Mouse (Mus musculus) embryo, embryonic 10 days (tissue): Measurements from ENCODE around the gene Aoc1.

Experiments
- DNase-seq: peaks from one replicate; pipeline ENCODE4 v3.0.0-alpha.2; 2015; ENCODE audit warnings: low spot score

Aoc1 gene

GRCm38 (mm10) chr6:48912033-48912432 lies 39.3 kb downstream of the Aoc1 start:
- DNase-seq: peak; percentile 21

DNA sequence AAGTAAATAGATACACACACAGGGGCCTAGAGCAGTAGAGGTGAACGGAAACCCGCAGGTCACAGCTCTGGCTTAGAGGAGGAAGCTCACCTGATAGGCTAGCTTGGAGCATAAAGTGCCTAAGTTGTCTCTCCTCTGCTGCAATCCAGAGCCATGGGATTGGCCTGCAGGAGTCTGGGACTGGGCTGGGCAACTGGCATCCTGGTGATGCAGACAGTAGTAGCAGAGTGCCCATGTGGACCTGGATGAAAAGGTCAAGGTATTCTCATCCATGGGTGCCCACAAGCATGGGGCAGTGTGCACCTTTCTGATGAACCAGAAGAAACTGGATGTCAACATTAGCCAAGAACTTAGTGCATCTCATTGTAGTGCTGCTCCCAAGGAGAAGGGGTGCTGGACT lies 40.9 kb downstream of the Aoc1 start:
- no peak for DNase-seq

GRCm38 (mm10) chr6:48929595-48929994 lies 56.9 kb downstream of the Aoc1 start, which contains the start of gene 1600015I10Rik:
TSS of gene 1600015I10Rik (plus strand) at chr6:48929895.
- no peak for DNase-seq

DNA sequence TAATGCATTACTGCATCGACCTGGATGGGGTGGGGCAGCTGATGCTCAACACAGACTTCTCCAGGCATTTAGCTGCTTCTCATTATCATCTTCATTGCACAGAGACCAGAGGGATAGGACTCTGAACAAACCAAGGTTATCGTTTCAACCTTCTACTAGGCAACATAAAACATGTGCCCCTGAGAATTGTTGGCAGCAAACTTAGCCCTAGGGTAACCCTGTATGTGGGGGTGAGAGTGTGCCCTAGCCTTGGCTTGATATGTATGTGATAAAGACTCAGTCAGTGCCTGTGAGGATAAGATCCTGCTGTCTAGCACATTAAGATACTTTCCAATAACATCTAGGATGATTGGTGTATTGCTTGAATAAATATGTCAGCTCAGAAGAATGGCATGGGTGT lies 76.9 kb downstream of the Aoc1 start:
- DNase-seq: no peak

DNA sequence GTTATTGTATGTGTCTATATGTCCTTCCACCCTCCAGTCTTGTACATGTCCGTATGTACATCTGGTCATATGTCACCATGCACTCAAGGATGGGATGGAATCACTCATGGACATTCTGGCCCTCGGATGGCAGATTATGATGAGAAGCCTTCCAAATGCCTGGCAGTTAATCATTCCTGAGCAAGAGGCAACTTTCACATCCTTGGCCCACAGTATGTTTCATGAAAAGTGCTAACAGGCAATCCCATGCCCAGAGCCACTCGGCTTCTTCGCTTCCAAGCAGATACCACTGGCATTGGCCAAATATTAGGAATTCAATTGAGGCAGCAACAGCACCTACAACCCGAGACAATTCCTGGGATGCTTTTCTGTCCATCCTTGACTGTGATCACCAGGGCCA lies 78.0 kb downstream of the Aoc1 start:
- DNase-seq: no peak

DNA sequence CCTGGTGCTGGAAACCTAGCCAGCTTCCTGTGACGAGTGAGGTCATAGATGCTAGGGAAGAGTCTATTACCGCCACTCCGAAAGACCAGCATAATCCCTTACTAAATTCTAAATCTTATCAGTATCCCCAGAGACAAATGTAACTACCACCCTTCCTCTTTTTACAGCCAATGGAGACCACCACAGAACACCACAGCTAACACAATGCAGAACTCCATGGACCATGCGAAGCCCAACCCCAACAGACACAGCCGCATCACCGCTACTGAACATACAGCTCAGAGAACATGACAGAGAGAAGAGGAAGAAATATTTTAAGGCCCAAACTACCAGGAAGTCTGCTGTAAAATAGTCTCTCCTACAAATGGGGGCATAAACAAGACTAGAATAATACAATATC lies 78.9 kb downstream of the Aoc1 start:
- DNase-seq: no peak

GRCm38 (mm10) chr6:48953220-48953619 lies 80.5 kb downstream of the Aoc1 start:
- DNase-seq: no peak

DNA sequence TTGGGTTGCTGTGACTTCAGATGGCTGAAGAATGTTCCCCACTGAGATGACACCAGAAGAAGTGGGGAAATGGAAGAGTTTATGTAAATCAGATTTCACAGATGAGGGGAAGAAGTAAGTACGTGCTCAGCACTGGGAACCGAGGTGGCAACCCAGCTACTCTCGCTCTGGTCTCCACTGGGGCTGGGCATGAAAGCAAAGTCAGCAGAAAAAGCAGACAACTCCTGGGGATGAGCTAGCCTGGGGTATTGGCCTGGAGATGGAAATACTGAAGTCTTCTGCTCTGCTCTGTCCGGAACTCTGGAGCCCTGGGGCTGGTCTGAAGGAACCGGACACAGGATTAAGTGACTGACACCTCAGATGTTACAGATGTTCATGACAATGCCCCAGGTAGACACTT lies 81.5 kb downstream of the Aoc1 start:
- no peak for DNase-seq

DNA sequence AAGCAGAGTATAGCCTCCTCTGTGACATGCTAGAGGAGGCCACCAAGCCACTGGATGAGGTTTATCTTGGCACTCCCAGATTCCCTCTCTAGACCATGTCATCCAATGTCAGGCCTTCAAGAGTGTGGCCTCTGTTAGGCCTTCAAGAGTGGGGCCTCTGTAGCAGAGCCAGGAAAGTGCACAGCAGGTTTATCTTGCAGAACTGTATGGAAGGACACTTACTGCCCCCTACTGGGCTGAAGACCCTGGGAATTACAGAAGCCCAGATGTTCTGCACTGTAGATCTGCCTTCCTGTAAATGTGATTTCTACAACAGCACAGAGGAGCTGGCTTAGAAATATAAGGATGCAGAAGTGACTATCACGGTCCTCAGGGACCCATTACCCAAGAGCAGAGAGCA lies 82.2 kb downstream of the Aoc1 start:
- peak; percentile 58 for DNase-seq

GRCm38 (mm10) chr6:48956785-48957184 lies 84.1 kb downstream of the Aoc1 start:
- no peak for DNase-seq

- DNase-seq: peak; percentile 5
Observed at GRCm38 (mm10) chr6:48958053-48958452, 85.4 kb downstream of the Aoc1 start.
